Comparison of ENCODE assay signal across 8 mouse cellular contexts in genomic region chr3:88057902-88058696, GRCm38 (mm10). TPM values are rescaled to one million over a fixed set of nuclear protein-coding genes. Genes with fewer than 3 reads are reported as not detected.
A peak's percentile ranks its signal among the peaks of the same experiment; 100 is the strongest.
DNase-seq lines count a peak whose midpoint lies in the region; ATAC-seq and TF ChIP-seq lines count a peak whose summit lies in the region.

TSS of gene Naxe (minus strand) at chr3:88058495.

- TF ChIP-seq POLR2A in bone marrow macrophage, adult 2 months (IDR thresholded peaks at IDR 0.05; ENCODE audit: borderline replicate concordance, low read depth, low read length): no peak
- peak; percentile 94 for TF ChIP-seq POLR2A in embryonic fibroblast, embryonic 13.5 days (IDR thresholded peaks at IDR 0.05; ENCODE audit: low read depth, low read length)

- peaks cover 6% of the 10 kb centered on the region; the same call in 1 of the 2 replicates for H3K4me1 ChIP-seq in bone marrow macrophage, adult 2 months (ENCODE audit: control insufficient read depth, insufficient read depth, low read length)
- H3K4me1 ChIP-seq in embryonic fibroblast, embryonic 13.5 days (ENCODE audit: control insufficient read depth, insufficient read depth, low read length): no peaks in the 10 kb centered on the region
- no peaks in the 10 kb centered on the region for H3K4me1 ChIP-seq in kidney, embryonic 14.5 days (ENCODE audit: control insufficient read depth, insufficient read depth, low read length)
- H3K4me1 ChIP-seq in limb, embryonic 15.5 days: peaks cover 18% of the 10 kb centered on the region

- peak within 1 kb of the TSS; percentile 73 for H3K4me2 ChIP-seq in kidney, embryonic 14.5 days (replicated peaks; ENCODE audit: low read depth, low read length)
- H3K4me2 ChIP-seq in limb, embryonic 15.5 days: peak within 1 kb of the TSS; percentile 79

- peaks cover 36% of the 10 kb centered on the region for H3K36me3 ChIP-seq in kidney, embryonic 14.5 days (ENCODE audit: control insufficient read depth, insufficient read depth, low read length)
- peaks cover 40% of the 10 kb centered on the region for H3K36me3 ChIP-seq in limb, embryonic 15.5 days

- H3K4me3 ChIP-seq in bone marrow macrophage, adult 2 months (ENCODE audit: insufficient read depth, low read length): peak within 1 kb of the TSS; percentile 95
- peak within 1 kb of the TSS; percentile 72 for H3K4me3 ChIP-seq in embryonic fibroblast, embryonic 13.5 days (ENCODE audit: insufficient read depth, low read length)
- H3K4me3 ChIP-seq in kidney, embryonic 14.5 days (ENCODE audit: low read length): peak within 1 kb of the TSS; percentile 73
- peak within 1 kb of the TSS; percentile 86 for H3K4me3 ChIP-seq in limb, embryonic 15.5 days

- peak within 1 kb of the TSS; percentile 53; the same call in 1 of the 2 replicates for H3K27ac ChIP-seq in bone marrow macrophage, adult 2 months (ENCODE audit: insufficient read depth, low read depth, low read length)
- H3K27ac ChIP-seq in embryonic fibroblast, embryonic 13.5 days (ENCODE audit: insufficient read depth, low read length): no peak within 1 kb of the TSS
- peak within 1 kb of the TSS; percentile 44 for H3K27ac ChIP-seq in kidney, embryonic 14.5 days (ENCODE audit: low read depth, low read length)
- peak within 1 kb of the TSS; percentile 77 for H3K27ac ChIP-seq in limb, embryonic 15.5 days

- DNase-seq in A20 (ENCODE audit: low read depth, low spot score): peak; percentile 96
- DNase-seq in heart, adult 9 months (ENCODE audit: low spot score in 2 of 2): peak; percentile 73 to 81
- DNase-seq in monocyte, adult 2 months (ENCODE audit: low read depth in 1 of 2, low spot score in 2 of 2): peak; percentile 33 to 69
- DNase-seq in spleen, postnatal 36 days (ENCODE audit: low spot score in 2 of 2): peak; percentile 83 to 85

- peak; percentile 95 for ATAC-seq in kidney, embryonic 14.5 days (ENCODE audit: low FRiP score, low TSS enrichment)
- ATAC-seq in limb, embryonic 15.5 days (ENCODE audit: insufficient number of reproducible peaks, low FRiP score, low TSS enrichment, low read depth): peak; percentile 89

- TF ChIP-seq CTCF in bone marrow macrophage, adult 2 months (IDR thresholded peaks at IDR 0.05; ENCODE audit: low read depth, low read length): no peak
- TF ChIP-seq CTCF in embryonic fibroblast, embryonic 13.5 days (IDR thresholded peaks at IDR 0.05; ENCODE audit: borderline replicate concordance, insufficient read depth, low read length): no peak

- 1% methylated on average over 59 of the region's 60 CpGs for WGBS in kidney, embryonic 14.5 days
- under 1% methylated on average over 59 of the region's 60 CpGs for WGBS in limb, embryonic 15.5 days

- H3K9ac ChIP-seq in kidney, embryonic 14.5 days (ENCODE audit: low read depth, low read length): peak within 1 kb of the TSS; percentile 84
- peak within 1 kb of the TSS; percentile 76 for H3K9ac ChIP-seq in limb, embryonic 15.5 days

- no peaks in the 10 kb centered on the region for H3K27me3 ChIP-seq in kidney, embryonic 14.5 days (ENCODE audit: control insufficient read depth, insufficient read depth, low read length)
- no peaks in the 10 kb centered on the region for H3K27me3 ChIP-seq in limb, embryonic 15.5 days

- no peaks in the 10 kb centered on the region for H3K9me3 ChIP-seq in kidney, embryonic 14.5 days (ENCODE audit: control insufficient read depth, low read length)
- H3K9me3 ChIP-seq in limb, embryonic 15.5 days: no peaks in the 10 kb centered on the region

RNA-seq across cellular contexts. Expression of gene Naxe, which starts in this region (rescaled TPM):
- 76.1 and 83.0 TPM in 2 replicates for polyA plus RNA-seq in bone marrow macrophage, adult 2 months (2012; ENCODE audit: insufficient read depth, insufficient read length, missing spikeins)
- 90.8 and 97.3 TPM in 2 replicates for polyA plus RNA-seq in embryonic fibroblast, embryonic 13.5 days (2011; ENCODE audit: insufficient read length, low read depth, missing spikeins)
- 159 and 171 TPM in 2 replicates for polyA plus RNA-seq in kidney, embryonic 14.5 days (2014; fragmentation: Nextera tagmentation; extraction: Ambion mirVana)
- 184 and 193 TPM in 2 replicates for polyA plus RNA-seq in limb, embryonic 15.5 days (2015; fragmentation: Nextera tagmentation; extraction: Ambion mirVana)
